Mouse (Mus musculus) hindbrain, embryonic 12.5 days (tissue): Measurements from ENCODE around the gene Eefsec. TPM values are rescaled to one million over a fixed set of nuclear protein-coding genes. Genes with fewer than 3 reads are reported as not detected.
A peak's percentile ranks its signal among the peaks of the same experiment; 100 is the strongest.

ENCODE experiments used
- ATAC-seq: fragments of 200-750 bp; cut with Nextera tagmentation; 2 replicates; pipeline ENCODE4 v1.8.0; 2017; ENCODE audit warnings: moderate TSS enrichment; ENCODE audit not compliant: low FRiP score
- H3K27ac ChIP-seq: fragments of 300-500 bp; sonication (generic); 2 replicates; pipeline ENCODE4 v1.5.1; 2016; ENCODE audit warnings: mild to moderate bottlenecking
- H3K27me3 ChIP-seq: fragments of 300-500 bp; sonication (generic); 2 replicates; pipeline ENCODE4 v1.6.1; 2016; ENCODE audit warnings: mild to moderate bottlenecking
- H3K36me3 ChIP-seq: fragments of 300-500 bp; sonication (generic); 2 replicates; pipeline ENCODE4 v1.6.1; 2016; ENCODE audit warnings: mild to moderate bottlenecking
- H3K4me1 ChIP-seq: fragments of 300-500 bp; sonication (generic); 2 replicates; pipeline ENCODE4 v1.6.1; 2016
- H3K4me2 ChIP-seq: fragments of 300-500 bp; sonication (generic); replicated peaks from 2 replicates; pipeline ENCODE4 v1.6.1; 2016; ENCODE audit warnings: mild to moderate bottlenecking
- H3K4me3 ChIP-seq: fragments of 300-500 bp; sonication (generic); 2 replicates; pipeline ENCODE4 v1.5.1; 2016; ENCODE audit warnings: mild to moderate bottlenecking
- H3K9ac ChIP-seq: fragments of 300-500 bp; sonication (generic); 2 replicates; pipeline ENCODE4 v1.6.1; 2016; ENCODE audit warnings: mild to moderate bottlenecking, moderate library complexity
- H3K9me3 ChIP-seq: fragments of 300-500 bp; sonication (generic); replicated peaks from 2 replicates; pipeline ENCODE4 v1.6.1; 2016; ENCODE audit warnings: mild to moderate bottlenecking
- whole genome bisulfite sequencing: fragments of 180-500 bp; shearing (Covaris S2); methylation state at CpG from one replicate; pipeline ENCODE4 v1.1.7; 2016; 5-methylcytosine and 5-hydroxymethylcytosine counted together
- polyA plus RNA-seq: library from polyadenylated mRNA; unstranded; fragments of >200 nt; fragmentation: Nextera tagmentation; extraction: Ambion mirVana; gene quantifications from 2 replicates; pipeline ENCODE4 v1.2.1, GENCODE M21; 2016

Eefsec gene
- polyA plus RNA-seq, 1 experiment from 2014 or later: 28.8 TPM

- Histone ChIP-seq H3K9ac (no peak overlapping the region), H3K4me1 (no peaks in the 10 kb centered on the region), H3K36me3 (no peaks in the 10 kb centered on the region), H3K9me3 (no peaks in the 10 kb centered on the region), H3K27ac (no peak overlapping the region), H3K27me3 (no peaks in the 10 kb centered on the region), H3K4me3 (no peak overlapping the region), H3K4me2 (no peak overlapping the region)
- no peak for ATAC-seq
- WGBS: 71% methylated on average over 2 of the region's 2 CpGs
These were observed 48.4 kb downstream of the Eefsec start for GRCm38 (mm10) chr6:88397985-88398384.

GRCm38 (mm10) chr6:88388946-88389345 lies 57.4 kb downstream of the Eefsec start:
- ATAC-seq: no peak

GRCm38 (mm10) chr6:88387836-88388724 lies 58.3 kb downstream of the Eefsec start:
- Histone ChIP-seq H3K27ac (peak overlapping the region; percentile 84), H3K4me3 (no peak overlapping the region), H3K9me3 (no peaks in the 10 kb centered on the region), H3K9ac (no peak overlapping the region), H3K36me3 (no peaks in the 10 kb centered on the region), H3K4me1 (peaks cover 30% of the 10 kb centered on the region), H3K4me2 (no peak overlapping the region), H3K27me3 (no peaks in the 10 kb centered on the region)
- 38% methylated on average over 8 of the region's 8 CpGs for WGBS
- ATAC-seq: peak; percentile 75

More at GRCm38 (mm10) chr6:88388946-88389345, 57.4 kb downstream of the Eefsec start:
- Histone ChIP-seq H3K9ac (no peak overlapping the region), H3K4me2 (no peak overlapping the region), H3K4me1 (peaks cover 29% of the 10 kb centered on the region), H3K27me3 (no peaks in the 10 kb centered on the region), H3K4me3 (no peak overlapping the region), H3K36me3 (no peaks in the 10 kb centered on the region), H3K9me3 (no peaks in the 10 kb centered on the region), H3K27ac (peak overlapping the region; percentile 84; the same call in 1 of the 2 replicates)
- WGBS: 64% methylated on average over 5 of the region's 5 CpGs

GRCm38 (mm10) chr6:88384420-88385053 lies 61.8 kb downstream of the Eefsec start:
- Histone ChIP-seq H3K4me1 (peaks cover 26% of the 10 kb centered on the region), H3K4me3 (no peak overlapping the region), H3K9me3 (no peaks in the 10 kb centered on the region), H3K4me2 (no peak overlapping the region), H3K9ac (no peak overlapping the region), H3K27me3 (no peaks in the 10 kb centered on the region), H3K27ac (peak overlapping the region; percentile 24; the same call in 1 of the 2 replicates), H3K36me3 (no peaks in the 10 kb centered on the region)
- 64% methylated on average over 8 of the region's 8 CpGs for WGBS
- ATAC-seq: no peak

- Histone ChIP-seq H3K27ac (0 out of 2 replicates have a peak overlapping the region, but pooled peaks have one; percentile 24), H3K4me1 (peaks cover 23% of the 10 kb centered on the region), H3K27me3 (no peaks in the 10 kb centered on the region), H3K9me3 (no peaks in the 10 kb centered on the region), H3K4me3 (no peak overlapping the region), H3K4me2 (no peak overlapping the region), H3K36me3 (no peaks in the 10 kb centered on the region), H3K9ac (no peak overlapping the region)
- no peak for ATAC-seq
These were observed 62.6 kb downstream of the Eefsec start for GRCm38 (mm10) chr6:88383734-88384133.

- H3K27ac ChIP-seq: no peak overlapping the region; the same call in 1 of the 2 replicates
- H3K36me3 ChIP-seq: no peaks in the 10 kb centered on the region
- no peak overlapping the region for H3K4me2 ChIP-seq
- 27% methylated on average over 3 of the region's 3 CpGs for WGBS
- H3K27me3 ChIP-seq: no peaks in the 10 kb centered on the region
- no peak overlapping the region for H3K9ac ChIP-seq
- H3K9me3 ChIP-seq: no peaks in the 10 kb centered on the region
- ATAC-seq: no peak
- H3K4me3 ChIP-seq: no peak overlapping the region
- peaks cover 5% of the 10 kb centered on the region; the same call in 1 of the 2 replicates for H3K4me1 ChIP-seq
These were observed 66.6 kb downstream of the Eefsec start for GRCm38 (mm10) chr6:88379756-88380155.

- H3K36me3 ChIP-seq: no peaks in the 10 kb centered on the region
- H3K4me1 ChIP-seq: peaks cover 4% of the 10 kb centered on the region; the same call in 1 of the 2 replicates
- ATAC-seq: no peak
- 92% methylated on average over 1 of the region's 1 CpGs for WGBS
- no peaks in the 10 kb centered on the region for H3K9me3 ChIP-seq
- H3K4me3 ChIP-seq: no peak overlapping the region
- H3K27ac ChIP-seq: no peak overlapping the region
- H3K4me2 ChIP-seq: no peak overlapping the region
- no peak overlapping the region for H3K9ac ChIP-seq
- no peaks in the 10 kb centered on the region for H3K27me3 ChIP-seq
These were observed 67.5 kb downstream of the Eefsec start for GRCm38 (mm10) chr6:88378829-88379228.

- H3K9ac ChIP-seq: no peak overlapping the region
- no peak for ATAC-seq
- WGBS: 65% methylated on average over 7 of the region's 7 CpGs
These were observed 72.1 kb downstream of the Eefsec start for GRCm38 (mm10) chr6:88374247-88374646.

GRCm38 (mm10) chr6:88369851-88370635 lies 76.3 kb downstream of the Eefsec start:
- ATAC-seq: no peak
- 71% methylated on average over 8 of the region's 8 CpGs for WGBS
- Histone ChIP-seq H3K4me2 (no peak overlapping the region), H3K9ac (no peak overlapping the region), H3K27ac (peak overlapping the region; percentile 5; the same call in 1 of the 2 replicates), H3K4me1 (peaks cover 9% of the 10 kb centered on the region), H3K27me3 (no peaks in the 10 kb centered on the region), H3K4me3 (no peak overlapping the region), H3K36me3 (no peaks in the 10 kb centered on the region), H3K9me3 (no peaks in the 10 kb centered on the region)

More at GRCm38 (mm10) chr6:88374247-88374646, 72.1 kb downstream of the Eefsec start:
- Histone ChIP-seq H3K4me1 (peaks cover 9% of the 10 kb centered on the region), H3K4me2 (no peak overlapping the region), H3K27ac (no peak overlapping the region), H3K27me3 (no peaks in the 10 kb centered on the region), H3K9me3 (no peaks in the 10 kb centered on the region), H3K4me3 (no peak overlapping the region), H3K36me3 (no peaks in the 10 kb centered on the region)

- Histone ChIP-seq H3K36me3 (no peaks in the 10 kb centered on the region), H3K4me3 (no peak overlapping the region), H3K27ac (no peak overlapping the region), H3K27me3 (no peaks in the 10 kb centered on the region), H3K4me1 (no peaks in the 10 kb centered on the region), H3K9me3 (no peaks in the 10 kb centered on the region; the same call in 1 of the 2 replicates), H3K4me2 (no peak overlapping the region), H3K9ac (no peak overlapping the region)
- 76% methylated on average over 1 of the region's 1 CpGs for WGBS
- ATAC-seq: no peak
These were observed 82.8 kb downstream of the Eefsec start for GRCm38 (mm10) chr6:88363475-88364012.

- H3K27me3 ChIP-seq: no peaks in the 10 kb centered on the region
- H3K4me2 ChIP-seq: no peak overlapping the region
- no peak for ATAC-seq
- H3K36me3 ChIP-seq: no peaks in the 10 kb centered on the region
- no peaks in the 10 kb centered on the region; the same call in 1 of the 2 replicates for H3K9me3 ChIP-seq
- H3K27ac ChIP-seq: no peak overlapping the region
- no peak overlapping the region for H3K9ac ChIP-seq
- H3K4me1 ChIP-seq: no peaks in the 10 kb centered on the region
- H3K4me3 ChIP-seq: no peak overlapping the region
- WGBS: 100% methylated on average over 1 of the region's 1 CpGs
These were observed 85.2 kb downstream of the Eefsec start for GRCm38 (mm10) chr6:88361096-88361495.
